Mouse (Mus musculus) embryonic fibroblast, embryonic 13.5 days (primary cell): Measurements from ENCODE around the gene Hoxb4. TPM values are rescaled to one million over a fixed set of nuclear protein-coding genes. Genes with fewer than 3 reads are reported as not detected.
A peak's percentile ranks its signal among the peaks of the same experiment; 100 is the strongest.

Experiments
- H3K27ac ChIP-seq: 2 replicates; pipeline ENCODE4 v1.5.1; 2012; ENCODE audit warnings: low read length, control low read depth, inconsistent platforms; ENCODE audit not compliant: insufficient read depth
- H3K4me1 ChIP-seq: 2 replicates; pipeline ENCODE4 v1.6.1; 2011; ENCODE audit warnings: low read length; ENCODE audit not compliant: control insufficient read depth, insufficient read depth
- H3K4me3 ChIP-seq: 2 replicates; pipeline ENCODE4 v1.5.1; 2011; ENCODE audit warnings: mild to moderate bottlenecking, control low read depth, low read length; ENCODE audit not compliant: insufficient read depth
- CTCF ChIP-seq: IDR thresholded peaks from 2 replicates; pipeline ENCODE4 v1.5.1; 2011; ENCODE audit warnings: mild to moderate bottlenecking, control low read depth, low read length, moderate library complexity, borderline replicate concordance; ENCODE audit not compliant: insufficient read depth
- POLR2A ChIP-seq: IDR thresholded peaks from 2 replicates; pipeline ENCODE4 v1.6.1; 2011; ENCODE audit warnings: low read depth, mild to moderate bottlenecking, control low read depth, low read length, moderate library complexity
- polyA plus RNA-seq: library from polyadenylated mRNA; stranded (reverse); fragments of >200 nt; gene quantifications from 2 replicates; pipeline ENCODE4 v1.2.4, GENCODE M21; 2011; ENCODE audit warnings: low read depth; ENCODE audit not compliant: missing spikeins, insufficient read length

Gene Hoxb4
- polyA plus RNA-seq, 1 experiment = 8.3 TPM

GRCm38 (mm10) chr11:96284774-96285734, 33.0 kb upstream of the Hoxb4 start:
- no peak for TF ChIP-seq CTCF
- peak; percentile 53 for TF ChIP-seq POLR2A
- Histone ChIP-seq H3K4me3 (peak overlapping the region; percentile 49), H3K27ac (peak overlapping the region; percentile 94), H3K4me1 (no peaks in the 10 kb centered on the region)

GRCm38 (mm10) chr11:96285771-96286738, 32.0 kb upstream of the Hoxb4 start, which contains the start of gene Hoxb7:
Gene Hoxb7 (plus strand): TSS chr11:96286623.
- H3K4me1 ChIP-seq = no peaks in the 10 kb centered on the region
- peak within 1 kb of the TSS; percentile 88 for H3K27ac ChIP-seq
- H3K4me3 ChIP-seq = peak within 1 kb of the TSS; percentile 40
- TF ChIP-seq CTCF (no peak), POLR2A (peak; percentile 35)

GRCm38 (mm10) chr11:96286739-96287385, 31.2 kb upstream of the Hoxb4 start:
- Histone ChIP-seq H3K4me3 (peak overlapping the region; percentile 35), H3K27ac (peak overlapping the region; percentile 88), H3K4me1 (no peaks in the 10 kb centered on the region)
- no peak for TF ChIP-seq CTCF
- no peak for TF ChIP-seq POLR2A

- TF ChIP-seq POLR2A (no peak), CTCF (no peak)
- Histone ChIP-seq H3K4me3 (peak overlapping the region; percentile 35), H3K4me1 (no peaks in the 10 kb centered on the region), H3K27ac (no peak overlapping the region)
Measured at GRCm38 (mm10) chr11:96287411-96287810, 30.7 kb upstream of the Hoxb4 start.

GRCm38 (mm10) chr11:96288455-96289221, 29.4 kb upstream of the Hoxb4 start:
- no peak for TF ChIP-seq POLR2A
- TF ChIP-seq CTCF = no peak
- Histone ChIP-seq H3K4me1 (no peaks in the 10 kb centered on the region), H3K4me3 (no peak overlapping the region), H3K27ac (no peak overlapping the region)

GRCm38 (mm10) chr11:96289293-96289692, 28.8 kb upstream of the Hoxb4 start:
- no peak for TF ChIP-seq POLR2A
- no peak for TF ChIP-seq CTCF
- Histone ChIP-seq H3K4me3 (no peak overlapping the region), H3K27ac (no peak overlapping the region), H3K4me1 (no peaks in the 10 kb centered on the region)

- Histone ChIP-seq H3K27ac (no peak overlapping the region), H3K4me1 (no peaks in the 10 kb centered on the region), H3K4me3 (no peak overlapping the region)
- TF ChIP-seq POLR2A (no peak), CTCF (no peak)
Measured at GRCm38 (mm10) chr11:96289837-96290236, 28.2 kb upstream of the Hoxb4 start.

- Histone ChIP-seq H3K27ac (peak overlapping the region; percentile 12; the same call in 1 of the 2 replicates), H3K4me1 (no peaks in the 10 kb centered on the region), H3K4me3 (no peak overlapping the region)
- TF ChIP-seq CTCF = no peak
- no peak for TF ChIP-seq POLR2A
Measured at GRCm38 (mm10) chr11:96290705-96291355, 27.2 kb upstream of the Hoxb4 start.
